Mouse (Mus musculus) adrenal gland, adult 18-20 months (tissue): ENCODE measurements around the gene Ticrr. TPM values are rescaled to one million over a fixed set of nuclear protein-coding genes. Genes with fewer than 3 reads are reported as not detected.

Experiments
- DNase-seq, 2 experiments: peaks; one replicate each; pipeline ENCODE4 v3.0.0; 2021 to 2022; ENCODE audit warnings: low spot score in 2 of 2
- total RNA-seq, 2 experiments: library from RNA; stranded (reverse); gene quantifications; 1 replicate in 1 of 2; 2 replicates in 1 of 2; pipeline ENCODE4 v1.2.3; 2021

The Ticrr gene
- total RNA-seq, 2 experiments from 2014 or later, result 0.07 to 0.13 TPM

DNA sequence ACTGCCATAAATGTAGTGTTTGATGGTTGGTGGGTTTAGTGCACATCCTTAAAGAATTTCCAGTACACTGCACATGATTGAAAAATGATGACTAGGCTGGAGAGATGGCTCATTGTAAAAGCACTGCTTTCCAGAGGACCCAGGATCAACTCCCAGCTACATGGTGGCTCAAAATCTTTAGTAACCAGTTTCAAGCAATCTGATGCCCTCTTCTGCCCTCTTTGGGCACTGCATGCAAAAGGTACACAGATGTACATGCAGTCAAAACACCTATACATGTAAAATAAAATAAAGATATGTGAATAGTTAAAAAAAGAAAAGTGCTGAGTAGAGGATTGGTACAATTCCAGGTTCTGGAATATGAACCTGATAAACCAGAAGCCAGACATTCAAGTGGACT is 19.2 kb downstream of the Ticrr start:
- DNase-seq, result no peak

- DNase-seq, result no peak
Measured at GRCm38 (mm10) chr7:79680231-79680630, 20.2 kb downstream of the Ticrr start.

GRCm38 (mm10) chr7:79696495-79696894 is 36.5 kb downstream of the Ticrr start:
- no peak for DNase-seq

GRCm38 (mm10) chr7:79702755-79703154 is 42.8 kb downstream of the Ticrr start:
- DNase-seq, result no peak

GRCm38 (mm10) chr7:79705210-79705609 is 45.2 kb downstream of the Ticrr start:
- no peak for DNase-seq

GRCm38 (mm10) chr7:79710130-79710607 is 50.2 kb downstream of the Ticrr start:
- DNase-seq, result no peak

- DNase-seq, result no peak
Measured at GRCm38 (mm10) chr7:79710831-79711230, 50.8 kb downstream of the Ticrr start.

GRCm38 (mm10) chr7:79715187-79715981 is 55.4 kb downstream of the Ticrr start, which contains the start of gene Kif7:
Gene Kif7 (minus strand): TSS chr7:79715720.
- DNase-seq, result peak; percentile 77 to 83

- peak; percentile 56 to 63 for DNase-seq
Measured at GRCm38 (mm10) chr7:79721386-79721977, 61.5 kb downstream of the Ticrr start.

GRCm38 (mm10) chr7:79727091-79727490 is 67.1 kb downstream of the Ticrr start:
- DNase-seq, result peak; percentile 38 to 59

GRCm38 (mm10) chr7:79728219-79728618 is 68.2 kb downstream of the Ticrr start:
- peak; percentile 67 to 70 for DNase-seq

DNA sequence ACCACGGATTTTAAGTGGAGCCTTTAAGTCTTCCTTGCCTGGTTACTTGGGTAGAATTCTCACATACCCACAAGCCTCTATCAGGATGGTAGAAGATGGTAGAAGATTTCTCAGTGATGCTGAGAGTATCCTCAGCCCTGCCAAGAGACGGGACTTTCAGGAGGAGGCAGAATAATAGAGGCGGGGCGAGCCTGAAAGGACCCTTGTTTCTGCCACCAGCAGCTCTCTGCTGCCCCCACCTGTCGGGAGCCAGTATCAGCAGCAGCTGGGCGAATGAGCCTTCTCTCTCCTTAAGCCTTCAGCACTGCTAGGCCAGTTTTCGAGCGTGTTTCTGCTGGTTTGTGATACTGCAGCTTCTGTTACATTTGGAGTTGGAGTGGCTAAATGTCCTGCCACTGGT is 69.2 kb downstream of the Ticrr start:
- DNase-seq, result peak; percentile 75 to 76

- DNase-seq, result peak in 1 of 2 experiments; percentile 30
Measured at GRCm38 (mm10) chr7:79729743-79730370, 69.9 kb downstream of the Ticrr start.

GRCm38 (mm10) chr7:79731438-79731837 is 71.4 kb downstream of the Ticrr start:
- DNase-seq, result peak in 1 of 2 experiments; percentile 44

GRCm38 (mm10) chr7:79732622-79733021 is 72.6 kb downstream of the Ticrr start, which contains the start of gene Plin1:
Gene Plin1 (minus strand): TSS chr7:79732903.
- DNase-seq, result peak in 1 of 2 experiments; percentile 19

DNA sequence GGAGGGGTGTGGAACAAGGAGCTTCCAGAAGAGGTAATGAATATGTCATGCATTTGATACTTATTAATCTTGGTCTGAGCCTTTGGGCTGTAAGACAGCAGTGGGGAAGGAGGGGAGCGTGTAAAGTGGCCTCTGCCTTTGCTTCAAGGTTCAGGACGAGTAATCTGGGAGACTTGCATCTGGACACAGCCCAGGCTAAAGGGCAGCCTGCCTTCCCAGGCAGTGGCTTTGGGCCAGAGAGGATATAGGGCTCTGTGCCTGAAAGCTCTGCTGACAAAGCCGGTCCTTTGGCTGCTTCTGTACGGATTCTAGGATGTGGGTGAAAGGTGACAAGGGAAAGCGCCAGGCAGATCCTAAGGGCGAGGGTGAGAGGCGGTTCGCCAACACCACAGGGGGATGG is 74.6 kb downstream of the Ticrr start:
- peak; percentile 39 to 60 for DNase-seq

- no peak for DNase-seq
Measured at GRCm38 (mm10) chr7:79736511-79736910, 76.5 kb downstream of the Ticrr start.

GRCm38 (mm10) chr7:79738913-79739312 is 78.9 kb downstream of the Ticrr start:
- no peak for DNase-seq

DNA sequence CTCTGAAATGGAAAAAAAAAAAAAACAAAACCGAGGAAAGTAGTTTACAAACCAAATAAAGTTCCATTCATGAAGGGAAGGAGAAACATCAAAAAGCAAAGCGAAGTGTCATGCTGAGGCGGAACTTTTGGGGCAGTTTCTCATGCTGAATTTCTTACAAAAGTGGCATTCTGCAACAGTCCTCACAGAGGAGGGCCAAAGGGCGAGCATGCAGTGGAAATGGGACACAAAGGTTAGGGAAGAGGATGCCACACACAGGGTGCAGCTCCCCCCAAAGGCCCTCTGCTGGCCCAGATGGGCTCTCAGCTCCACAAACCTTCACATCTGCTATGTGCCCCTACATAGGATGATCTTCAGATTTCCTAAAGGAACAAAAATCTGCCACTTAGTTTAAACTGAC is 80.3 kb downstream of the Ticrr start:
- DNase-seq, result no peak

GRCm38 (mm10) chr7:79742277-79742658 is 82.3 kb downstream of the Ticrr start:
- no peak for DNase-seq

GRCm38 (mm10) chr7:79742659-79743536 is 82.9 kb downstream of the Ticrr start, which contains the start of the genes Pex11a and Wdr93:
Gene Pex11a (minus strand): TSS chr7:79743131.
Gene Wdr93 (plus strand): TSS chr7:79743163.
- peak; percentile 70 to 77 for DNase-seq
